Mouse (Mus musculus) hindbrain, embryonic 11.5 days (tissue): ENCODE measurements around the gene Mre11a. TPM values are rescaled to one million over a fixed set of nuclear protein-coding genes. Genes with fewer than 3 reads are reported as not detected.
"Not testable (repeated sequence)": the region's sequence is repeated elsewhere in the genome, so short reads cannot be mapped to it uniquely, and the experiment has no call there.

Experiments used
- ATAC-seq: fragments of 200-750 bp; cut with Nextera tagmentation; 2 replicates; pipeline ENCODE4 v1.8.0; 2017; ENCODE audit warnings: mild to moderate bottlenecking, moderate TSS enrichment, moderate library complexity; ENCODE audit not compliant: low FRiP score
- DNase-seq: peaks from one replicate; pipeline ENCODE4 v3.0.0-alpha.2; 2015; ENCODE audit warnings: low spot score
- H3K27ac ChIP-seq: fragments of 300-500 bp; sonication (generic); 2 replicates; pipeline ENCODE4 v1.5.1; 2014; ENCODE audit warnings: mild to moderate bottlenecking, low read depth, low read length
- H3K27me3 ChIP-seq: fragments of 300-500 bp; sonication (generic); 2 replicates; pipeline ENCODE4 v1.6.1; 2014; ENCODE audit warnings: mild to moderate bottlenecking, low read length, moderate library complexity, mixed read lengths; ENCODE audit not compliant: control insufficient read depth, insufficient read depth
- H3K36me3 ChIP-seq: fragments of 300-500 bp; sonication (generic); 2 replicates; pipeline ENCODE4 v1.6.1; 2014; ENCODE audit warnings: mild to moderate bottlenecking, low read length, moderate library complexity, mixed read lengths; ENCODE audit not compliant: control insufficient read depth, insufficient read depth
- H3K4me1 ChIP-seq: fragments of 300-500 bp; sonication (generic); replicated peaks from 2 replicates; pipeline ENCODE4 v1.6.1; 2014; ENCODE audit warnings: low read length, mixed read lengths; ENCODE audit not compliant: control insufficient read depth, insufficient read depth
- H3K4me2 ChIP-seq: fragments of 300-500 bp; sonication (generic); replicated peaks from 2 replicates; pipeline ENCODE4 v1.6.1; 2014; ENCODE audit warnings: mild to moderate bottlenecking, low read depth, low read length
- H3K4me3 ChIP-seq: fragments of 300-500 bp; sonication (generic); 2 replicates; pipeline ENCODE4 v1.5.1; 2014; ENCODE audit warnings: low read depth, low read length
- H3K9ac ChIP-seq: fragments of 300-500 bp; sonication (generic); 2 replicates; pipeline ENCODE4 v1.6.1; 2014; ENCODE audit warnings: low read depth, low read length
- H3K9me3 ChIP-seq: fragments of 300-500 bp; sonication (generic); 2 replicates; pipeline ENCODE4 v1.6.1; 2016; ENCODE audit warnings: low read length; ENCODE audit not compliant: control insufficient read depth
- WGBS: fragments of 180-500 bp; shearing (Covaris S2); extraction: QIAGEN DNeasy Blood & Tissue Kit; methylation state at CpG from one replicate; pipeline ENCODE4 v1.1.7; 2014; 5-methylcytosine and 5-hydroxymethylcytosine counted together
- polyA plus RNA-seq: library from polyadenylated mRNA; unstranded; fragments of >200 nt; fragmentation: Nextera tagmentation; extraction: Ambion mirVana; gene quantifications from 2 replicates; pipeline ENCODE4 v1.2.1, GENCODE M21; 2014

The Mre11a gene
- polyA plus RNA-seq, 1 experiment from 2014 or later: 35.7 TPM

- DNase-seq: no peak
- H3K4me3 ChIP-seq: no peak overlapping the region
Observed at GRCm38 (mm10) chr9:14870377-14870776, 85.9 kb downstream of the Mre11a start.

GRCm38 (mm10) chr9:14870802-14871201, 86.3 kb downstream of the Mre11a start:
- H3K9ac ChIP-seq: no peak overlapping the region

More at GRCm38 (mm10) chr9:14870377-14870776, 85.9 kb downstream of the Mre11a start:
- no peak overlapping the region for H3K9ac ChIP-seq
- H3K4me1 ChIP-seq: 0 out of 2 replicates have a peak, but pooled peaks cover 2% of the 10 kb centered on the region
- H3K4me2 ChIP-seq: no peak overlapping the region
- no peak overlapping the region for H3K27ac ChIP-seq
- WGBS: 92% methylated on average over 2 of the region's 2 CpGs
- H3K27me3 ChIP-seq: no peaks in the 10 kb centered on the region
- no peaks in the 10 kb centered on the region for H3K36me3 ChIP-seq
- H3K9me3 ChIP-seq: no peaks in the 10 kb centered on the region
- ATAC-seq: no peak

GRCm38 (mm10) chr9:14871536-14871935, 87.1 kb downstream of the Mre11a start:
- no peaks in the 10 kb centered on the region for H3K36me3 ChIP-seq
- no peaks in the 10 kb centered on the region for H3K9me3 ChIP-seq
- peak overlapping the region; percentile 30 for H3K27ac ChIP-seq
- ATAC-seq: no peak
- no peak overlapping the region for H3K9ac ChIP-seq
- H3K27me3 ChIP-seq: no peaks in the 10 kb centered on the region
- peak; percentile 11 for DNase-seq
- no peak overlapping the region for H3K4me2 ChIP-seq
- 0 out of 2 replicates have a peak, but pooled peaks cover 2% of the 10 kb centered on the region for H3K4me1 ChIP-seq
- 76% methylated on average over 3 of the region's 3 CpGs for WGBS
- H3K4me3 ChIP-seq: no peak overlapping the region

More at GRCm38 (mm10) chr9:14870802-14871201, 86.3 kb downstream of the Mre11a start:
- no peak for ATAC-seq
- no peaks in the 10 kb centered on the region for H3K36me3 ChIP-seq
- H3K27me3 ChIP-seq: no peaks in the 10 kb centered on the region
- 0 out of 2 replicates have a peak, but pooled peaks cover 2% of the 10 kb centered on the region for H3K4me1 ChIP-seq
- H3K4me3 ChIP-seq: no peak overlapping the region
- no peak overlapping the region for H3K27ac ChIP-seq
- no peak overlapping the region for H3K4me2 ChIP-seq
- 92% methylated on average over 10 of the region's 10 CpGs for WGBS
- no peaks in the 10 kb centered on the region for H3K9me3 ChIP-seq
- no peak for DNase-seq

- Histone ChIP-seq H3K4me3 (no peak overlapping the region), H3K4me2 (no peak overlapping the region), H3K27ac (peak overlapping the region; percentile 71), H3K27me3 (no peaks in the 10 kb centered on the region), H3K36me3 (no peaks in the 10 kb centered on the region), H3K9ac (no peak overlapping the region), H3K9me3 (no peaks in the 10 kb centered on the region), H3K4me1 (0 out of 2 replicates have a peak, but pooled peaks cover 2% of the 10 kb centered on the region)
- 26% methylated on average over 17 of the region's 17 CpGs for WGBS
- peak; percentile 59 for DNase-seq
- peak; percentile 93 for ATAC-seq
Observed at GRCm38 (mm10) chr9:14872181-14872930, 87.9 kb downstream of the Mre11a start.

DNA sequence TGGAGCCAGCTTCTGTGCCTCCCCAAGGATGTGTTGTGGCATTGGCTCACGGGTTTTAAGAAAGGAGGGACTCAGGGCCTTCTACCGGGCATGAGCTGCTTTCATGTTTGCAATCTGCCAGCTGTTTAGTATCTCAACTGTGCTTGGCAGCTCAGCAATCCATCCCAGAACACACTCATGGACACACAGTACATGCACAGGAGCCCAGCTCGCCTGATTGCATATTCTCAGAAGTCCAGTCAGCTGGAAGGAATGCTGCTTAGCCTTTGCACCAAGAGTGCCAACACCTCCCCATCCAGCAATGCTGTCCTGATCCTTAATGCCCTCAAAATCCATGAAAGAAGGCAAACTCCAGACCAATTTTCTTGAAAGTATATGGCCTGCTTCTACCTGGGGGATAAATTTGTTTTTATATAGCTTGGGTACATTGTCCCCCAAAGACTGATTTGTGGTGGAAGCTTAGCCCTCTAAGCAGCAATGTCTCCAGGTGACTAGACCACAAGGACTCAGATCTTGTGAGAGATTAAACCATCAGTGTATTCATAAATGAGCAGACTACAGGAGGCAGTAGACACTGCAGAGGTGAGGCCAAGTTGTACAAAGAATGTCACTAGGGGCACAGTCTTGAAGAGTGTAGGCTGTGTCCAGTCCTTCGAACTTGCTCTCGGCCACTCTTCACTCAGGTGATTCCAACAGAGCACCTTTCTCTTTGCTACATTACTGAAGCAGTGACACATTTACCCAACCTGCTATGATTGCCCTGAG, 91.5 kb downstream of the Mre11a start:
- H3K27me3 ChIP-seq: no peaks in the 10 kb centered on the region
- no peak for DNase-seq
- 0 out of 2 replicates have a peak, but pooled peaks cover 2% of the 10 kb centered on the region for H3K4me1 ChIP-seq
- no peak overlapping the region for H3K9ac ChIP-seq
- H3K36me3 ChIP-seq: no peaks in the 10 kb centered on the region
- no peak overlapping the region for H3K27ac ChIP-seq
- WGBS: 83% methylated on average over 5 of the region's 5 CpGs
- no peak overlapping the region for H3K4me2 ChIP-seq
- ATAC-seq: no peak
- H3K9me3 ChIP-seq: no peaks in the 10 kb centered on the region
- H3K4me3 ChIP-seq: no peak overlapping the region

- H3K36me3 ChIP-seq, DNase-seq, H3K4me2 ChIP-seq, ATAC-seq, H3K9me3 ChIP-seq, H3K27me3 ChIP-seq, H3K4me3 ChIP-seq, H3K27ac ChIP-seq, H3K4me1 ChIP-seq, H3K9ac ChIP-seq: not testable (repeated sequence)
- 29% methylated on average over 8 of the region's 8 CpGs for WGBS
Observed at GRCm38 (mm10) chr9:14876566-14876965, 92.1 kb downstream of the Mre11a start.

GRCm38 (mm10) chr9:14884641-14885040, 100.2 kb downstream of the Mre11a start:
- H3K4me2 ChIP-seq: no peak overlapping the region
- H3K36me3 ChIP-seq: no peaks in the 10 kb centered on the region
- DNase-seq (no peak), ATAC-seq (no peak)
- no peaks in the 10 kb centered on the region for H3K4me1 ChIP-seq
- H3K9me3 ChIP-seq: no peaks in the 10 kb centered on the region
- 72% methylated on average over 4 of the region's 4 CpGs for WGBS
- H3K27me3 ChIP-seq: no peaks in the 10 kb centered on the region
- no peak overlapping the region for H3K9ac ChIP-seq
- no peak overlapping the region for H3K27ac ChIP-seq
- H3K4me3 ChIP-seq: no peak overlapping the region

GRCm38 (mm10) chr9:14885151-14885550, 100.7 kb downstream of the Mre11a start:
- no peak for DNase-seq
- H3K4me2 ChIP-seq: no peak overlapping the region
- H3K4me1 ChIP-seq: no peaks in the 10 kb centered on the region
- ATAC-seq: no peak
- H3K9me3 ChIP-seq: no peaks in the 10 kb centered on the region
- no peak overlapping the region for H3K27ac ChIP-seq
- no peak overlapping the region for H3K4me3 ChIP-seq
- no peaks in the 10 kb centered on the region for H3K36me3 ChIP-seq
- H3K27me3 ChIP-seq: no peaks in the 10 kb centered on the region
- no peak overlapping the region for H3K9ac ChIP-seq
